Mouse (Mus musculus) left cerebral cortex, postnatal 10 days (tissue): ENCODE data around the gene Cda. TPM values are rescaled to one million over a fixed set of nuclear protein-coding genes. Genes with fewer than 3 reads are reported as not detected.

Experiments used
- DNase-seq, 2 experiments: peaks; one replicate each; pipeline ENCODE4 v3.0.0; 2021 to 2022; ENCODE audit warnings: low spot score in 2 of 2, mixed read lengths in 1 of 2; ENCODE audit errors: extremely low spot score in 1 of 2
- intact Hi-C: fragments of 180-260 bp; cut with DNase I; formaldehyde crosslinking; loops from one replicate; pipeline ENCODE4 v1.15.1; 2025
- total RNA-seq, 2 experiments: library from RNA; stranded (reverse); gene quantifications; 2 replicates each; pipeline ENCODE4 v1.2.3; 2021

The Cda gene
- 1 to 10 TPM; 2.0 to 3.4 TPM for total RNA-seq

DNA sequence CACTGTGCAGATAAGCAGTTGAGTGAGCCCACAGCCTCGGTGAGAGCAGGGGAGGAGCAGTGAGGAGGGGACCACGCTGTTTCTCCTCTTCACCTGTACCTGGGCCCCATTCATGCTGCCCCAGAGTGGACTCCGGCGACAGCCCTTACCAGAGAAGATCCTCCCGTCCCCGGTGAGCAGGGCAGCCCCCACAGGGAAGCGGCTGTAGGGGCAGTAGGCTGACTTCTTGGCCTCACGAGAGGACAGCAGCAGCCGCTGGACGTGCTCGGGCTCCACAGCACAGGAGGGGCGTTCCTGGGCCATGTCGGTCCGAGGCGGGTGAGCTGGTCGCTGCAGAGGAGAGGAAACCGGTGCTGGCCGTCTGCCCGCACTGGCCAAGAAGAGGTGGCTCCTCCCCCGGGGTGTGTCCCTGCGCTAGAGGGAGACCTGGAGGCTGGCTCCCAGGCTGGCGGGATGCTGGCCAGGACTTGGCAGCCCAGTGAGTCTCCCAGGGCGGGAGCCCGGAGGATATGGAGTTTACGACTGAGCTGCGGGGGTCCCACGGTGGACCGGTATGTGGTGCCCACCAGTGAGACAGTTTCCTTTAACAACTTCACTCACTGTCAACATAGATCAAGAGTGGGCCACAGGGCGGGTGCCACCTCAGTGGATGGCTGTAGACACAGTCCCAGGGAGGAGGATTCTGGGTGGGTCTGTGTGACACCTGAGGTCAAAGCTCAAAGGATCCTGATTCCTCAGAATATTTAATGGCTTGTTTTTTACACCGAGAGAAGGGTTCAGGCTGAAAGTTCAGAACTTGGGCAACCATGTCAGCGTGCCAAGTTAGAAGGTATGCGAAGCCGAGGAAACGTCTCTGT lies at the start of gene Cda:
TSS of gene Cda (minus strand) at position 352 of the 857 bp plus-strand sequence.
- peak in 1 of 2 experiments; percentile 90 for DNase-seq
- intact Hi-C loops = no loop called here

GRCm38 (mm10) chr4:138416414-138416813 lies 48.6 kb upstream of the Cda start:
- intact Hi-C loops = no loop called here
- no peak for DNase-seq

- intact Hi-C loops = no loop called here
- DNase-seq = peak in 1 of 2 experiments; percentile 52
Observed at GRCm38 (mm10) chr4:138415991-138416390, 48.2 kb upstream of the Cda start.

DNA sequence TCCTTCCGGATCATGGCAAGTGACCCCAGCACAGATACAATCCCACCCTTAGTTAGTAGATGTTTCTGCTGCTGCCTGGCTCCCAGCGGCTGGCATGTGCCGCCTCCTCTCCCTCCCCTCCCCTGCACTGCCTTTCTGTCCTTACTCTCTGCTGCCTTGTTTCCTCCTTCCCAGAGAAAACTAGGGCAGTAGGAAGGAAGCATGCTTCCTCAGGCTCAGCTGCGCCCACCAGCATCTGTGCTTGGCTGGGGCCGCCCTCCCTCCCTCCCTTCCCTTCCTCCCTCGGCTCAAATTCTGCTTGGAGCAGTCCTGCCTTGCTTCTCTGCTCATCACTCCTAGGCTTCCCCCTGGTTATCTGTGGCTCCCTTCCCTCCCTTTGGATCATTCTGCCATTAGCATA lies 46.9 kb upstream of the Cda start:
- peak; percentile 63 to 67 for DNase-seq

DNA sequence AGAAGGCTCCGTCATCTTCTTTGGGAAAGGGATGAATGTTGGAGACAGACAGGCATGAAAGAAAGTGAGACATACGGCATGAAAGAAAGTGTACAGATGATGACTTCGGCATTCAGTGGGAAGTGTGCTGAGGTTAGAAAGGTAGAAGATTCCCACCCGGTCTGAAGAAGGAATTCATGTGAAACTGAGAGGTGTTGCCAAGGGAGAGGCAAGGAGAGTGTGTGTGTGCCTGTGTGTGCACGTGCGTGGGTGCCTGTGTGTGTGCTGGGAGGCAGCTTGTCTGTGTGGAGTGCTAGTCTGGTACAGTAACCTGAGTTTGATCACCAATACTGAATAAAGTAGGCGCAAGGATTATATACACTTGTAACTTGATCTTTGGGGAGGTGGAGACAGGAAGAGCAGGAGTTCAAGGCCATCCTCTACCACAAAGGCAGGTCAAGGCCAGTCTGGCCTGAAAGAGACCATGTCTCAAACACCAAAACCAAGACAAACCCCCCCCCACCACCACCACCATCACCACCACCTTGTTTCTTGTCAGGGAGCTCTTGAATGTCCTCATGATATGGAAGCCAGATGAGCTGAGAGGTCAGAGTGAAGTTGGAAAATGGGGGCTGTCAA lies 43.8 kb upstream of the Cda start:
- intact Hi-C loops = no loop called here
- DNase-seq = no peak

More for the DNA sequence above, 46.9 kb upstream of the Cda start:
- intact Hi-C loops = no loop called here

DNA sequence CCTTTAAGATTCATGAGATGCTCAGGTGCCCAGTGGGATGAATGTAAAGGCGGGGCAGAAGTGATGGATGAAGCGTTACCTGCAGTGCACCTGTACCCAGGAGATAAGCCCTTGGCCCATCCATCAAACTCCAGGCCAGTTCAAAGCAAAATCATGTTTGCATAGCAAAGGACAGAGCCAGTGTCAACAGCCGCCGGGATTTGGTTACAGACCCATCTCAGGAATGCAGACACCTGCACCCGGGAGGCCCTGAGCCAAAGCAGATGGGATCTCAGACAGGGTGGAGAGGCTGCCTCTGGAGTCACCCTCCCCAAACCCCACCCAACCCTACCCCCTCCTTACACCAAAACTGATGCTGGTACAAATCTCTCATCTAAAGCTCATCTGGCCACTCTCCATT lies 43.2 kb upstream of the Cda start:
- intact Hi-C loops = no loop called here
- DNase-seq = no peak

DNA sequence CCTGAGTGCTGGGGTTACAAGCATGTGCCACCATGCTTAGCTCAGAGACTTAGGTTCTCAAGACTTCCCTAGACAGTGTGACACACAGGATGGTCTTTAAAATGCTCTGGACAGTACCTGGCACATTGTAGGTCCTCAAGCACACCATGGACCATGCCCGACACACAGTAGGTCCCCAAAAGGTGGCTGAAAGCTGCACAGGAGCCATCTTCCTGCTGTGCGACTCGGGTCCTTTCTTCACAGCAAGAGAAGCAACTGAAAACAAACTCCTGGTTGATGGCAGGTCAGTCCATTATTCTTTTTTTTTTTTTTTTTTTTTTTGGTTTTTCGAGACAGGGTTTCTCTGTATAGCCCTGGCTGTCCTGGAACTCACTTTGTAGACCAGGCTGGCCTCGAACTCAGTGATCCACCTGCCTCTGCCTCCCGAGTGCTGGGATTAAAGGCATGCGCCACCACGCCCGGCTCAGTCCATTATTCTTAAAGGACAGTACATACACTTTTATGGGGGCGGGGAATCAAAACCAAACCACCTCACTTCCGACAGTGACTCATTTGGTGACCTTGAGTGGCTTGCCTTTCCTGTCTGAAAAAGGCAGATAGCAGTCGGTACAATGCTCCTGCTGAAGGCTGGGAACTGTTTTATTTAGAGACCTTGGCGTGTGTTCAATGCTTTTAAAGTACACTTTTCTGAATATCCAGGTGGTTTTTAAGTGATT lies 39.8 kb upstream of the Cda start:
- no peak for DNase-seq
- intact Hi-C loops = no loop called here

- intact Hi-C loops = no loop called here
- no peak for DNase-seq
Observed at GRCm38 (mm10) chr4:138404806-138405205, 37.0 kb upstream of the Cda start.

DNA sequence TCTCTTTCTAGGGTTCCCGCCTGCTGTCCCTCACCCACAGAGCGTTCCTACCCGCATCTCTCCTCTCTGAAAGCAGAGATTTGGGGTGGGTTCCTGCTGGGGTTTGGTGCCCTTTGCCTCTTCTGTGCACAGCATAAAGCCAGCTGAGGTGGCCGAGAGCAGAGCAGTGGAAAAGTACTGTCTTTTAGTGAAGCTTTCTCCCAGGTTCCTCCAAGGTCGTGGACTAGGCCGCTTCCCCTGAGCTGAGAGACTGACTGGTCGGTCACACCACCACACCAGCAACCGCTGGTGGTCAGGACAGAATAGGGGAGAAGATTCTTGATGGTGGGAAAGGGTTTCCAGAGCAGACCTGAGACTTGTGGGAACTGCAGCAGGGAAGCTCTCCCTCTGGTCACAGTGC lies 28.9 kb upstream of the Cda start:
- no peak for DNase-seq
- intact Hi-C loops = no loop called here

- peak; percentile 79 to 86 for DNase-seq
- intact Hi-C loops = no loop called here
Observed at GRCm38 (mm10) chr4:138395971-138396645, 28.3 kb upstream of the Cda start, which contains the start of gene Fam43b. Gene Fam43b (minus strand): TSS chr4:138396528.

- peak in 1 of 2 experiments; percentile 64 for DNase-seq
- intact Hi-C loops = no loop called here
Observed at GRCm38 (mm10) chr4:138395087-138395970, 27.5 kb upstream of the Cda start.

GRCm38 (mm10) chr4:138393703-138394102 lies 25.9 kb upstream of the Cda start:
- intact Hi-C loops = no loop called here
- DNase-seq = no peak

DNA sequence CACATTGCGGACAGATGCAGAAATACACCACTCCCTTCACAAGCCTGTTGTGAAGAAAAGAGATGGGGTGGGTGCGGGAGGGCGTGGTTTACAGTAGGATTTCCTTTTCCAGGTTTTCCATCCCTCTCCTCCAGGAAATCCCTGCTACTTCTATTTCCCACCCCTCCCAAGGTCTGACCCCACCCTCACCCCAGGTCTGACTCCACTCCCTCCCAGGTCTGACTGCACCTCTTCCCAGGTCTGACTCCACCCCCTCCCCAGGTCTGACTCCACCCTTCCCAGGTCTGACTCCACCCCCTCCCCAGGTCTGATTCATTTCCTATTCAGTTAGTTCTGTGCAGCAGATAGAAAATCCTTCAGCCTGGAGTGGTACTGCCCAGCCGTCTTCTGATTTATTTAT lies 16.0 kb upstream of the Cda start:
- intact Hi-C loops = no loop called here
- DNase-seq = no peak

GRCm38 (mm10) chr4:138382462-138382861 lies 14.7 kb upstream of the Cda start:
- intact Hi-C loops = no loop called here
- DNase-seq = no peak

GRCm38 (mm10) chr4:138380132-138380689 lies 12.4 kb upstream of the Cda start:
- intact Hi-C loops = no loop called here
- no peak for DNase-seq

GRCm38 (mm10) chr4:138379091-138379840 lies 11.5 kb upstream of the Cda start:
- intact Hi-C loops = loop anchor here (5.0 kb wide), 1 partner anchor 52 kb away; the partner anchor contains the start of gene Pink1
- peak; percentile 58 to 71 for DNase-seq

DNA sequence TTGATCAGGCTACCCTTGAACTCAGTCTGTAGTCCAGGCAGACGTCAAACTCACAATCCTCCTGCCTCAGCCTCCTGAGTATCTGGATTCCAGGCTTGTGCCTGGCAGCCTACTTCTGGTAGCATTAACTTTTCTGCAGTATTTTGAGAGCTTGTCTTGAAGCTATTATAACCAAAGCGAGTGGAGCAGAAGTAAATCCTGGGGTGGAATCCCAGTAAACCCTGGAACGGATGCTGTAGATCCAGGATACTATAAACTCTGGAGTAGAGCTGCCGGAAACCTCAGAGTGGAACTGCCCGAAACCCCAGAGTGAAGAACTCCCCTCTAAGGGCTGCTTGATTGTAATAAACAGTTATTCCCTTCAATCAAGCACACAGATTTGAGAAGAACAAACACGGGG lies 9.7 kb upstream of the Cda start:
- peak in 1 of 2 experiments; percentile 34 for DNase-seq
- intact Hi-C loops = loop anchor here (5.0 kb wide), 1 partner anchor 50 kb away; the partner anchor contains the start of gene Pink1
